Mouse (Mus musculus): Measurements from ENCODE around the gene Eif6. TPM values are rescaled to one million over a fixed set of nuclear protein-coding genes. Genes with fewer than 3 reads are reported as not detected.

Eif6 gene
- polyA plus RNA-seq, 1 experiment from 2014 or later, result 163 TPM

DNA sequence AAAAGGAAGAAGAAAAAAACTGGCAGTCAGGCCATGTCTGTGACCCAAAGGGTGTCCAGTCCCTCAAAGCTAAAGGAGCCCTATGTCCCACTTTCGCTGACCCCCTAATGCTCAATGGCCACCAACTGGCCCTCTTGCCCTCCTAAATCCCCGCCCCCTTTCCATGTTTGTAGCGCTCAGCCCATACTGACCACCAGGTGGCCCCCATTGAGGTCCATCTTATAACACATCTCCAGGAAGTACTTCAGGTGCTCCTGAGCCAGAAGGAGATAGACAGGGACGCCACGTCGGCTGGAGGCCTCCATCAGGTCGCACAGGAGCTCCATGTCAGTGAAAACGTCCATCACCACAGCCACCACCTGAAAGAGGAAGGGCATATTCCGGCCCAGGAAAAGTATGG lies 4.6 kb upstream of the Eif6 start:
- WGBS, result 48% methylated on average over 9 of the region's 9 CpGs
- ATAC-seq (ENCODE audit: low read depth), result no peak
- H3K9ac ChIP-seq (ENCODE audit: low read length), result no peak overlapping the region
- H3K27ac ChIP-seq (ENCODE audit: low read length), result no peak overlapping the region
- no peak overlapping the region for H3K4me2 ChIP-seq (ENCODE audit: low read depth, low read length)
- peaks cover 6% of the 10 kb centered on the region for H3K4me1 ChIP-seq (replicated peaks; ENCODE audit: control insufficient read depth, insufficient read depth, low read length)
- H3K9me3 ChIP-seq (ENCODE audit: control insufficient read depth, low read length), result no peaks in the 10 kb centered on the region
- H3K4me3 ChIP-seq (ENCODE audit: low read length), result no peak overlapping the region
- no peaks in the 10 kb centered on the region for H3K36me3 ChIP-seq (ENCODE audit: control insufficient read depth, insufficient read depth, low read length)
- H3K27me3 ChIP-seq (ENCODE audit: control insufficient read depth, insufficient read depth, low read depth, low read length), result no peaks in the 10 kb centered on the region

DNA sequence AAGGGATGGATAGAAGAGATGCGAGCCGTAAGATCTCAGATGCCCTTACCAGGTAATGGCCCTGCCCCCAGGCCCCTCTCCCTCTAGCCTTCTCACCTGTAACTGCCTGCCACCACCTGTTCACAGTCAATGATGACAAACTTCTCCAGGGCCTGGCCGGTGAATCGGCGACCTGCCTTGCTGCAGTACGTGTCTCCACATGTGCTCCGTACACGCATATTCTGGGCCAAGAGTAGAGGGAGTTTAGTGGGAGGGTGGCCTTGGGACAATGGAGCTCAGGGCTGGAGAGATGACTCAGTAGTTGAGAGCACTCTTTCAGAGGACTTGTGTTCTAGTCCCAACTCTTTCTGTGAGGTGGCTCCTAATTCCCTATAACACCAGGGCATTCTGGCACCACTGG lies 4.1 kb upstream of the Eif6 start:
- no peak for ATAC-seq (ENCODE audit: low read depth)
- Histone ChIP-seq H3K4me2 (ENCODE audit: low read depth, low read length) (no peak overlapping the region), H3K4me1 (replicated peaks; ENCODE audit: control insufficient read depth, insufficient read depth, low read length) (peaks cover 6% of the 10 kb centered on the region), H3K36me3 (ENCODE audit: control insufficient read depth, insufficient read depth, low read length) (no peaks in the 10 kb centered on the region), H3K9me3 (ENCODE audit: control insufficient read depth, low read length) (no peaks in the 10 kb centered on the region), H3K27ac (ENCODE audit: low read length) (no peak overlapping the region), H3K4me3 (ENCODE audit: low read length) (no peak overlapping the region), H3K27me3 (ENCODE audit: control insufficient read depth, insufficient read depth, low read depth, low read length) (no peaks in the 10 kb centered on the region), H3K9ac (ENCODE audit: low read length) (no peak overlapping the region)
- 90% methylated on average over 8 of the region's 8 CpGs for WGBS

DNA sequence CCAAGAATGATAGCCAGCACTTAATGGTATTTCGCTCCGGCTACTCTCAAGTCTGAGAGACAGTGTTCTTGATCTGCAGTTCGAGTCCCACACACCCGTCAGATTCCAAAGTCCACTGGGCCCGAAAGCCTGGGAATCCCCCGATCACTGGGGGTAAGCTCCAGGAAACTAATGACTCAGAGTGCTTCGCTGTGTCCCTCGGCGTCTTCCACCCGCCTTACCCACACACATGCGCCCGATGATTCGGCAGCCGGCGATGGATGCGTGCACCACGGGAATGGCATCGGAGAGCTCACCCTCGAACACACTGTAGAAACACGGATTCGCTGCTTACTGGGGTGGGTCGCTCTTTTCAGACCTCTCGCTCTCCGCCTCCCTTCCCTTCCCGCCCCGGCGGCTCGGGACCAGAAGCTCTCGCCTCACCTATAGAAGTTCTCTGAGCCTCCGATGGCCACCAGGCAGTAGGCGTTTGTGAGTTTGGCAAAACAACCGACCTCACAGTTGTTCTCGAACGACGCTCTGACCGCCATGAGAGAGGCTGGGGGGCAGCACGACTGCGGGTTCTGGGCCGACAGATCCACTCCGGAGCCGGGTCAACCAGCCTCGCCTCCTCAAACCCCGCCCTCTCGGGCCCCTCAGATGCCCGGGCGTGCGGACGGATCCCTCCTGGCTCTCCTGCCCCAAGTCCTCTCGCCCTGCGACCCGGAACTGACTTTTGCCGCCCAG lies 658 bp downstream of the Eif6 start:
- Histone ChIP-seq H3K9me3 (ENCODE audit: control insufficient read depth, low read length) (no peaks in the 10 kb centered on the region), H3K4me1 (replicated peaks; ENCODE audit: control insufficient read depth, insufficient read depth, low read length) (peaks cover 14% of the 10 kb centered on the region), H3K27me3 (ENCODE audit: control insufficient read depth, insufficient read depth, low read depth, low read length) (no peaks in the 10 kb centered on the region), H3K27ac (ENCODE audit: low read length) (peak overlapping the region; percentile 89), H3K9ac (ENCODE audit: low read length) (peak overlapping the region; percentile 90), H3K36me3 (ENCODE audit: control insufficient read depth, insufficient read depth, low read length) (peaks cover 18% of the 10 kb centered on the region), H3K4me2 (ENCODE audit: low read depth, low read length) (peak overlapping the region; percentile 91), H3K4me3 (ENCODE audit: low read length) (peak overlapping the region; percentile 97)
- ATAC-seq (ENCODE audit: low read depth), result peak; percentile 10
- WGBS, result 1% methylated on average over 52 of the region's 52 CpGs

DNA sequence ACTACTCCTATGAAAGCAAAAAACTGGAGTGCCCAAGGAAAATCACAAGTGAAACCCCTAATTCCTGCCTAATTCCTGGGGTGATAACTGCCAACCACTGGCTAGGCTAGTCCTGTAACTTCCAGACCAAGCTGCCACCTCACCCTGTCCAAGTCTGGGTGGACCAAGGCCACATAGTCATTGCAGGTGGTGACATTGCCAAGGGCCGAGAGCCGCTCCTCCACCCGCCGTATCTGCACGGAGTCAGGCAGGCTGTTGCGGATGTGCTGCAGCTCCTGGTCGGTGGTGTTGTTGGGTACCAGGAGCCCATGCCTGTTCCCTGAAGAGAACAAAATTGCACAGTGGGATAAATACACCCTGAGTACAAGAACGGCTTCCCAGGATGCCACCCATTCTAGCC lies 3.0 kb downstream of the Eif6 start:
- Histone ChIP-seq H3K9me3 (ENCODE audit: control insufficient read depth, low read length) (no peaks in the 10 kb centered on the region), H3K4me1 (replicated peaks; ENCODE audit: control insufficient read depth, insufficient read depth, low read length) (peaks cover 14% of the 10 kb centered on the region), H3K36me3 (ENCODE audit: control insufficient read depth, insufficient read depth, low read length) (peaks cover 27% of the 10 kb centered on the region), H3K4me3 (ENCODE audit: low read length) (no peak overlapping the region), H3K27ac (ENCODE audit: low read length) (no peak overlapping the region), H3K9ac (ENCODE audit: low read length) (no peak overlapping the region), H3K27me3 (ENCODE audit: control insufficient read depth, insufficient read depth, low read depth, low read length) (no peaks in the 10 kb centered on the region), H3K4me2 (ENCODE audit: low read depth, low read length) (no peak overlapping the region)
- 94% methylated on average over 8 of the region's 8 CpGs for WGBS
- ATAC-seq (ENCODE audit: low read depth), result no peak

DNA sequence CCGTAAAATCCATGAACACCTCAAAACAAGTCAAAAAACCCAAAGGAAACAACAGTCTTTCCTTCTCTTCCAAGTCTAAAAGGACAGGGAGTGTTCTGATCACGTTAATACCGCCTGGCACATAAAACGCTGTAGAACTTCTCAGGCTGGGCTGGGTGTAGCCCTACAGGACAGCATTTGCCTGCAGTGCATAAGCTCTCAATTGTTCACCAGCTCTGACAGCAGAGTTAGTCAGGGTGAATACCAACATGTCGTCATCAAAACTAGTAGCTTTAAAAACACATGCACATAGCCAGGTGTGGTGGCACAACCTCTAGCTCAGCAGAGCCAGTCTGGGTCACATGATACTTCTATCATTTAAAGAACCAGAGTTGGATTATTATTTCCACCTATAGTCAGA lies 5.9 kb downstream of the Eif6 start:
- WGBS, result 91% methylated on average over 5 of the region's 5 CpGs
- Histone ChIP-seq H3K9me3 (ENCODE audit: control insufficient read depth, low read length) (no peaks in the 10 kb centered on the region), H3K4me1 (replicated peaks; ENCODE audit: control insufficient read depth, insufficient read depth, low read length) (peaks cover 19% of the 10 kb centered on the region), H3K27ac (ENCODE audit: low read length) (no peak overlapping the region), H3K4me2 (ENCODE audit: low read depth, low read length) (no peak overlapping the region), H3K4me3 (ENCODE audit: low read length) (no peak overlapping the region), H3K36me3 (ENCODE audit: control insufficient read depth, insufficient read depth, low read length) (peaks cover 27% of the 10 kb centered on the region), H3K27me3 (ENCODE audit: control insufficient read depth, insufficient read depth, low read depth, low read length) (no peaks in the 10 kb centered on the region), H3K9ac (ENCODE audit: low read length) (no peak overlapping the region)
- no peak for ATAC-seq (ENCODE audit: low read depth)

DNA sequence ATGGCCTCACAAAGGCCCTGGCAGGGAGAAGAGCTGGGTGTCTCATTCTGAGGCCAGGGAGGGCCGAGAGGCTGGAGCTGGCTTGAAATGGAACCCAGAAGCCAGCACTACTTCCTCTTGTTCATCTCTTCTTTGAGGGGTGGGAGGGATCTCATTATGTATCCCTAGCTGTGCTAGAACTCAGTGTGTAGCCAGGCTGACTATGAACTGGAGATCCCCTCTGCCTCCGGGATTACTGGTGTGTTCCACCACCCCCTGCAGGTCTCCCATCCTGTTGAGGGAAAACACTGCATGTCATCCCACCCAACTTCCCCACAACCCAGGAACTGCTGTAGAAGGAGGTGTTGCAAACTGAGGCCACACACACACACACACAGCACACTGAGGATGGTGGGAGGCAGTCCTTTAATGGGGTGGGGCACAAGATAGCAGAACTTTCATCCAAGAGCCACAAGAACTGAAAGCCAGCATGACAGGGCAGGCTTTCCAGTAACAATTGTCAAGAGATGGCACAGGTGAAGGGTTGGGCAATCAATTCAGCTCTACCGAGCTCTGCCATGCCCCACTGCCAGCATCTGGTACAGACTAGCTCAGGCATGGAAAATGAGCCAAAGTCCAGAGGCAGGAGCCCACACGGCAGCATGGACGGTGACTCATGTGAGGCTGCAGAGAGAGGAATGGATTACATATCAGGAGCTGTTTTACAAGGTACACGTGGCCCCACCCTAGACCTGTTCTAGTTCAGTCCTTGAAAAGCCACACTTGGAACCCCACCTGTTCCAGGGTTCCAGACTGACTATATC lies 7.1 kb downstream of the Eif6 start:
- Histone ChIP-seq H3K4me1 (replicated peaks; ENCODE audit: control insufficient read depth, insufficient read depth, low read length) (peaks cover 12% of the 10 kb centered on the region), H3K4me3 (ENCODE audit: low read length) (peak overlapping the region; percentile 88), H3K9me3 (ENCODE audit: control insufficient read depth, low read length) (no peaks in the 10 kb centered on the region), H3K27me3 (ENCODE audit: control insufficient read depth, insufficient read depth, low read depth, low read length) (no peaks in the 10 kb centered on the region), H3K36me3 (ENCODE audit: control insufficient read depth, insufficient read depth, low read length) (peaks cover 27% of the 10 kb centered on the region), H3K4me2 (ENCODE audit: low read depth, low read length) (peak overlapping the region; percentile 45), H3K9ac (ENCODE audit: low read length) (peak overlapping the region; percentile 90), H3K27ac (ENCODE audit: low read length) (peak overlapping the region; percentile 55)
- 0 out of 2 replicates have a peak, but pooled peaks have one; percentile 0 for ATAC-seq (ENCODE audit: low read depth)
- 56% methylated on average over 6 of the region's 6 CpGs for WGBS

DNA sequence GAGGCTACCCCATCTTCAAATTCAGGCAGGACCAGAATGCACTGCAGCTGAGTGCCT lies 7.5 kb downstream of the Eif6 start, which contains the start of gene BC029722:
BC029722 (minus strand) TSS at position 35 of the 57 bp plus-strand sequence.
- no peak for ATAC-seq (ENCODE audit: low read depth)
- H3K9ac ChIP-seq (ENCODE audit: low read length), result peak within 1 kb of the TSS; percentile 90
- H3K27me3 ChIP-seq (ENCODE audit: control insufficient read depth, insufficient read depth, low read depth, low read length), result no peaks in the 10 kb centered on the region
- peak within 1 kb of the TSS; percentile 93 for H3K4me2 ChIP-seq (ENCODE audit: low read depth, low read length)
- peak within 1 kb of the TSS; percentile 85 for H3K27ac ChIP-seq (ENCODE audit: low read length)
- peak within 1 kb of the TSS; percentile 88 for H3K4me3 ChIP-seq (ENCODE audit: low read length)
- H3K36me3 ChIP-seq (ENCODE audit: control insufficient read depth, insufficient read depth, low read length), result peaks cover 27% of the 10 kb centered on the region
- H3K9me3 ChIP-seq (ENCODE audit: control insufficient read depth, low read length), result no peaks in the 10 kb centered on the region
- H3K4me1 ChIP-seq (replicated peaks; ENCODE audit: control insufficient read depth, insufficient read depth, low read length), result peaks cover 12% of the 10 kb centered on the region

DNA sequence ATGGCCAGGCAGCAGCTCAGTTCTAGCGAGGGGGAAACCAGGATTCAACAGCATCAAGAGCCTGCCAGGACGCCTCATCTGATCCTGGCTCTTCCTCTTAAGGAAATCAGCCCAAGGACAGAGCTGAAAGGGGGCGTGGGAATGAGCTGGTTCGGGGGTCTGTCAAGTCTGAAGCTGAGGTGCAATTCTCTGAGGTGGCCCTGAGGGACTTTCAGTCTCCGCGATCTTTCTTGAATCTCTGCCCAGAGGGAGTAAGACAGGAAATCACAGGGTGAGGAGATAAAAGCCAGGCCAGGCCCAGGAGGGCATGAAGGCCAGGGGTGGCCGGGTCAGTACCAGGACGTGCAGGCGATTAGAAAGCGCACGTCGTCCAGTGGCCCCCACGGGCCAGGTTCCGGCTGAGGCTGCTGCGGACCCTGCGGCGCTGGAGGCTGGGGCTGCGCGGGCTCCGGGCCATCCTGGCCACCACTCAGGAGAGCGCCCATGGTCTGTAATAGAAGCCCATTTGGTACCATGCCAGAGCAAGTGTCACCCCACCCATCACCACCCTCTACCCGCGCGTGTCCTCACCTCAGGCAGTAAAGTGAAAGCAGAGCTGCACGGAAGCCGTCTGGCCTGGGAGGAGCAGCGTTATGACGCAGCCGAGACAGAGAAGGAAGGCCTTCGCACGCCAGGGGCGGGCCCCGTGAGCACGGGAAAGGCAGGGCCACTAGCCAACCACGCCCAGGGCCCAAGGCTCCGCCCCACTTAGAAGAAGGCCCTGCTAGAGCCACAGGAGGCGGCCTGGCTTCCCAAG lies 7.9 kb downstream of the Eif6 start:
- Histone ChIP-seq H3K9ac (ENCODE audit: low read length) (peak overlapping the region; percentile 90), H3K4me3 (ENCODE audit: low read length) (peak overlapping the region; percentile 88), H3K4me1 (replicated peaks; ENCODE audit: control insufficient read depth, insufficient read depth, low read length) (peaks cover 12% of the 10 kb centered on the region)

More for the DNA sequence above, 7.9 kb downstream of the Eif6 start:
- Histone ChIP-seq H3K27ac (ENCODE audit: low read length) (peak overlapping the region; percentile 85), H3K36me3 (ENCODE audit: control insufficient read depth, insufficient read depth, low read length) (peaks cover 27% of the 10 kb centered on the region), H3K9me3 (ENCODE audit: control insufficient read depth, low read length) (no peaks in the 10 kb centered on the region), H3K4me2 (ENCODE audit: low read depth, low read length) (peak overlapping the region; percentile 93), H3K27me3 (ENCODE audit: control insufficient read depth, insufficient read depth, low read depth, low read length) (no peaks in the 10 kb centered on the region)
- 1% methylated on average over 37 of the region's 37 CpGs for WGBS
- ATAC-seq (ENCODE audit: low read depth), result peak; percentile 98

Data from lung, embryonic 16.5 days (tissue).